Mouse (Mus musculus) left cerebral cortex, adult 8-10 months (tissue): ENCODE measurements around the gene Eif4b. TPM values are rescaled to one million over a fixed set of nuclear protein-coding genes. Genes with fewer than 3 reads are reported as not detected.

Source experiments
- DNase-seq, 2 experiments: peaks; one replicate each; pipeline ENCODE4 v3.0.0; 2022; ENCODE audit warnings: low spot score in 2 of 2
- total RNA-seq, 4 experiments: library from RNA; stranded (reverse); gene quantifications; 2 replicates each; pipeline ENCODE4 v1.2.4; 2022

Gene Eif4b
- 100 to 1,000 TPM; 191 to 203 (median 200) TPM for total RNA-seq

GRCm38 (mm10) chr15:102073559-102074069 lies at the start of gene Eif4b:
Gene Eif4b (plus strand): TSS chr15:102073773.
- peak; percentile 92 to 99 for DNase-seq

DNA sequence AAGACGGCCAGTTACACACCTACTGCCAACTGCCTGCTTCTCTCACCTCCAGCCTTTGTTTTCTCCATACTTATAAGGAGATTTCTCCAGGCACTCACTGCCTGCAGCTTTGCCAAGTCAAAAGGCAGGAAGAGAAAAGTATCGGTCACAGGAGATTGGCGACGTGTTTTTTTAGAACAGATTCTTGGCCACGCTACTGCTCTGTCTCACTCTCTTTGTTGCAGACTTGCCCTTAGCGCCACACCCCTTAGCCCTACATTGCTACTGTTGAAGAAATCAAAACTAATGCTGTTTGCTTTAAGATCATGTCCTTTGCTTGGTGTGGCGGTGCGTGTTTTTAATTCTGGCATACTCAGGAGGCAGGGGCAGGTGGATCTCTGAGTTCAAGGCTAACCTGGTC lies 49.7 kb upstream of the Eif4b start:
- DNase-seq = no peak

DNA sequence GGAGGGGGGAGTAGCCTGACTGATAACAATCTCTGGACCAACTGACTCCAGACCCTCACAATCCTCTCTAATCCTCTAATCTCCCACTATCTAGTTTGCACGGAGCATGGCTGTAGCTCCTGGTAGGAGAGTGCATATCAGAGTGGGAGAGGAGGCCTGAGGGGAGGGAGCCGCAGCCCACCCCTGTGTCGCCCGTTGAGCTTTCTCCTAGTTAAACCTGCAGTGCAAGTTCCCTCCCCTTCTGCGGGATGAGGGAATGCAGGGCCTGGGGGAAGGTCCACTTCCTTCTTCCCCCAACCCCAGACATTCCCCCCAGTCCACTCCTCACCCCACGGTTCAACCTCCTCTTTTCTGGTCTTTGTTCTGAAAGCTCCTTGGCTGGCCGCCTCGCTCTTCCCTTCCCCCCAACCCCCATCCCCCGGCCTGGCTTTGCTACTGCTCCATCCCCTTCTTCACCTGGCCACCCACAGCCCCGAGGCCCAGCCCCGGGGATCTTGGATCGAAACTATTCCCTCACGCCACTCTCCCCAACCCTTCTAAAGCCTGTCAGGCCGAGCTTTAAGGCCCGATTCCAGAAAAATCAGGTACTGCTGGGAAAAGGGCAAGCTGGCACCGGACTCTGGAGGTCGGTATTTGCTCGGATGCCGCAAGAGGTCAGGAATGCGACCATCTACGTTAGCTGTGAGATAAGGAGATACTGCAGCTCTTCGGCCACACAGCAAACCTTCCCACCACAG lies 48.3 kb upstream of the Eif4b start:
- no peak for DNase-seq

GRCm38 (mm10) chr15:102026430-102026829 lies 47.1 kb upstream of the Eif4b start:
- DNase-seq = no peak

GRCm38 (mm10) chr15:102028040-102028439 lies 45.5 kb upstream of the Eif4b start, which contains the start of gene Krt18:
Gene Krt18 (plus strand): TSS chr15:102028180.
- no peak for DNase-seq

DNA sequence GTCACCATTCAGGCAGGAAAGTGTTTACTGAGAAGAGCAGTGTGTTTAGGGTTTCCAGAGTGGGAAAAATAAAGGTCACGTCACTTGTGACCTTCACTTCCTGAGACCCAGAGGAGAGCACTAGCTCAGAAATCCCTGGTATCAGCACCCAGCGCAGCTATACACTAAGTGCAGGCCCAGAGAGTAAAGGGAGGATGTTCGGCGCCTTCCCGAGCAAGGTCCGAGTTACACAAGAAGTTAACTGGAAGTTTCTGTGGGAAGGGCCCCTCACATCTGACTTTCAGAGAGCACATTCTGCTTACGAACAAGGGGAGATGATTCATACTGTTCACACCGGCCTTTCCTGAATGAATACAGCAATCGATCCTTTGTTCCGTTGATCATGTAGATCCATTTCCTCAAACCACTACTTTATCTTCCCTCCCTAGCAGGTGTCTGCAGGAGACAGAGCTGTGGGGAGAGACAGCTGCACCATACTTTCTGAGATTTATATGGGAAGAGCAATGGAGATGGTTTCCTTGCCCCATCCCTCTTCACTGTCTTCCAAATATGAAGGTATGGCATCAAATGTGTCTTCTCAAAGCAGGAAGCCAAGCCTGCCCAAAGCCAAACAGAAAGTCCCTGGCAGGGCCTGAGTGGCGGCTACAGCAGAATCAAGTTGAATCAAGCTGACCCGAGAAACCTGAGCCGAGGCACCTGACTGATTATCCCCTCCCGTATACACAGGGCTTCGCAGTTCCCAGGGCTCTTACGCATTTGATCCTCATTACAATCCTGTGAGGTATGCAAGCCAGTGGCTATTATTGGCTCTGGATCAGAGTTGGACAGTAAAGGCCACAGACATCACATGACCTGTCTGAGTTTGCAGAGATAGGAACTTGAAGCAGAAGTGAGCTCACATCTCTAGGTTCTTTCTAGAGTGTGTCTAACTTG lies 39.2 kb upstream of the Eif4b start:
- DNase-seq = no peak

- DNase-seq = no peak
Observed at GRCm38 (mm10) chr15:102040277-102040676, 33.3 kb upstream of the Eif4b start.

- DNase-seq = no peak
Observed at GRCm38 (mm10) chr15:102041951-102042350, 31.6 kb upstream of the Eif4b start.

DNA sequence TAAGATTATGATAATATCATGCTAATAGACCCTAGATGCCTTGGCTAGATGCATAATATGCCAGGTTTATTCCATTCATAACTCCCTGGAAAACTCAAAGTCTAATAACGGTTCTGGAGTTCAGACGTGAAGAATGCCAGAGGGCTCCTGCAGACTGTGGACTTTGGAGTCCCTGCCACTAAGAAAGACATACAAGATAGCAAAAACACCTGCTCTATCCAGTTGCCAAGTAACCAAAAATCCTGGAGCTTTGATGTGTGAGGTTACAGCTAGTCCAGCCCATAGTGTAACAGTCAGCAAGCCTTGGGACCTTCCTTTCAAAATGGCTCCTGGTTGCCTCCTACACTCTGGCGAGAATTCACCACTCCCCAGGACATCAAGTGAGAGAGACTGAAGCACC lies 28.8 kb upstream of the Eif4b start:
- no peak for DNase-seq

- DNase-seq = no peak
Observed at GRCm38 (mm10) chr15:102045691-102046090, 27.9 kb upstream of the Eif4b start.

- DNase-seq = no peak
Observed at GRCm38 (mm10) chr15:102048006-102048405, 25.6 kb upstream of the Eif4b start.

DNA sequence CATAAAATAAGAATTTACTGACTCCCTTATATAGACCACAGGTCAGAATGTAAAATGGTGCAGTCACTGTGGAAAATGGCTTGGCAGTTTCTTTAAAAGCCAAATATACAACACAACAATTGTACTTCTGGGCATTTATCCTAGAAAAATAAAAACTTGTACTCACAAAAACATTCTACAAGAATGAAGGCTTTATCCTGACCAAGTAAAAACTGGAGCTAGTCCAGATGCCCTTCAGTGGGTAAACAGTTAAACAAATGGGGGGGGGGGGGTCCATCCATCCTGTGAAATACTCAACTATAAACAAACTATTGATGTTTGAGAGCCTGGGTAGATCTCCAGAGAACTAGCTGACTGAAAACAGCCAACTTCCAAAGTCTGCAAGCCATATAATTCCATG lies 23.7 kb upstream of the Eif4b start:
- DNase-seq = no peak

- peak; percentile 32 to 34 for DNase-seq
Observed at GRCm38 (mm10) chr15:102051920-102052683, 21.5 kb upstream of the Eif4b start.

- no peak for DNase-seq
Observed at GRCm38 (mm10) chr15:102056495-102057174, 16.9 kb upstream of the Eif4b start.

DNA sequence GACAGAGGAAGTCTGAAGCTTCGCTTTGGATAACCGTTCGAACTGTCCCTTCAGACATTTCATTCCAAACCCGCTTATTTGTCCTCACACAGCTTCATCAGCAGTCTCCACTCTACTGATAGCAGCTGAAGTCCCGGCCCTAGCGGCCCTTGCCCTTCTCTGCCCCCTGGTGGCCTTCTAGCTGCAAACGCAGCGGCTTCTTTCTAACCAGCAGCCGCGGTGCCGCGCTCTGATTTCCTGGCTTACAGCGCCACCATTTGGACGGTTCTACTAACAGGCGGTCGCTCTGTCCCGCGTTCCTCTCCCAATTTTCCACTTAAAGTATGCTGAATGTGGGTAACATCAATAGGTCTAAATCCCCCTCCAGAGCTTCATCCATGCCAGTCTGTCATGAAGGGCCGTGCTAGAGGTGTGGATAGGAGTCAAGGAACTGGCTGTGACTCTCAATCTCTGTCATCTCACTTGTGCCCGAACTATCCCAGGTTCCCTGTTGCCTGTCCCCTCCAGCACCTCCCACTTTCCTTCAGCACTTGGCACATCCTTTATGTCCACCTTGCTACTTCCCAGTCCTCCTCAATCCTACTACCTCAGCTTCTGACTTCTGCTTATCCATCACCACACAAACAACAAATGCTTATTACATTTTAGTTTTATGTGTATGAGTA lies 7.8 kb upstream of the Eif4b start:
- peak; percentile 77 to 79 for DNase-seq

DNA sequence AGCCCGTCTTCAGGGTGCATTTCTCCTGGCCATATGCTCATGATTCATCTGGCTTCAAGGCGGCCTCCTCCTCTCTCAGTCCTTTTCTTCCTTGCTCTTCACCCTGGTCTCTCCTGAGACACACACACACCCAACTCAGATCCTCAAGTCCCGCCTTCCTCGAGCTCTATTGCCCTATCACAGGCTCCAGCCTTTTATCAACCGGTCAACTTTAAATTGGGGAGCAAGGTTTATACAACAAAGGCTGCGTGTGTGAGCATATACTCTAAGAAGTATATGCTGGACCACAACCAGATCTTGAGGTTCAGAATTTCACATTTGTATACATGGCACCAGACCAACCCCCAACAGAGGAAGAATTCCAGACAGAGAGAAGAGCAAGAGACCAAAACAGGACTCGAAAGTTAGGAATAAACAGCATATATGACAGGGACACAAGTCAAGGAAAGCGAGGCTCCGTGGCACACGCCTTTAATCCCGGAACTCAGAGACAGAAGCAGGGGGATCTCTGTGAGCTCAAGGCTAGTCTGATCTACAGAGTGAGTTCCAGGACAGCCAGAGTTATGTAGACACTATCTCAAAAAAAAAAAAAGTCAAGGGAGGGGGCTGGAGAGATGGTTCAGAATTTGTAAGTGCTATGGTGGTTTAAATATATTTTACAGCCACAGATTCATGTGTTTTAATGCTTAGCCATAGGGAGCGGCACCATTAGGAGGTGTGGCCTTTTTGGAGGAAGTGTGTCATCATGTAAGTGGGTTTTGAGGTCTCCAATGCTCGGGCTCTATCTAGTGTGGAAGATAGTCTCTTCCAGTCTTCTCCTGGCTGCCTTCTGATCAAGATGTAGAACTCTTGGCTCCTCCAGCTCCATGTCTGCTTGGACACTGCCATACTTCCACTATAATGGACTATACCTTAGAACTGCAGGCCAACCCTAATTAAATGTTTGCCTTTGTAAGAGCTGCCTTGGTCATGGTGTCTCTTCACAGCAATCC lies 2.8 kb upstream of the Eif4b start:
- no peak for DNase-seq

DNA sequence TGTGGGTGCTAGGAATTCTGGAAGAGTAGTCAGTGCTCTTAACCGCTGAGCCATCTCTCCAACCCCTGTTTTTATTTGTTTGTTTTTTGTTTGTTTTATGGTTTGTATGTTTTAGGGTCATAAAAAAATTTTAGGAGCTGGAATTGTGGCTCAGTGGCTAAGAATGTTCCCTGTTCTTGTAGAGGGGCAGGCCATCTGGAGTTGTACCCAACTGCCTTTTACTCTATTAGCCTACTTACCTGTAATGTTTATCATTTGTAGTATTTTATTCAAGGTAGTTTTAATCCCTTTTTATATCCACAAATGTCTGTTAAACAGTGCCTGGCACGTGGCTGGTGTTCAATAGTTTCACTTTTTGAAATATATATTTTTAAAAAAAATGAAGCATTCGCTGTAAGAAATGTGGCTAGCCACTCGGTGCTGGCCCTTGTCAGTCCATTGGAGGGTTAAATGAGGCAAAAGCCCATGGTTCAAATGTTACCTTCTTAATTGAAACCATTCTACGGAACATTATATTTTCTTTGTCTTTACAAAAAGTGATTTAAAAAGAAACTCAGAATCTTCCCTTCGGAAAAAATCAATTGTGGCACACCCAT lies 512 bp upstream of the Eif4b start:
- DNase-seq = no peak

DNA sequence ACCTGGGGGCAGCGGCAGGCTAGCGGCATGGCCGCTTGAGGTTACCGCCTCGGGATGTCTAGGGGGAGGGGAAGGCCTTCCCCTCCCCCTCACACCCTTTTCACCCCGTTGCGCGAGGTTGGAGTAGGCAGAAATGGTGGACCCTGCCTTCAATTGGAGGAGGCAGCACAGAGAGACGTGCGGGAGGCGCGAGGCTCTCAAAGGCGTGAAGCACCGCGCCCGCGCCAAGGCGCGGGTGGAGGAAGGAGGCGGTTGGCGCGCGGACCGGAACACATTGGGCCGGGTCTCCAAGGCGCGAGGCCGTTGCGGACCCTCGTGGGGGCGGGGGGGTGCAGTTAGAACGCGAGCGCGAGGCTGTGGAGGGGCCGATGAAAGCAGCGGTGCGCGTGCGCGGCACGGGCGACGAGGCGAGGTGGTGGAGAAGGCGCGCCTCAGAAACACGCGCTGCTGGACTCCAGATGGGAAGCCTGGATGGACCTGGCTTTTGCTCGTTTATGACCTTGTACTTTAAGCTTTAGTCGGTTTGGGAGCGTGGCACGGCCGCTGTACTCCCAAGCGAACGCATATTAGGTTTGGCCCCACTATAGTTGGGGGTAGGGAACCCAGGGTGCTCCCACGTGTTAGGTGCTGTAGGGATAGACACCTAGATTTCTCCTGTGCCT lies 628 bp downstream of the Eif4b start:
- DNase-seq = peak; percentile 42 to 50
